Mouse (Mus musculus): ENCODE measurements around the gene Acot12. TPM values are rescaled to one million over a fixed set of nuclear protein-coding genes. Genes with fewer than 3 reads are reported as not detected.

Gene Acot12
- total RNA-seq (2012; rRNA removed) (not detected in 2 replicates), polyA plus RNA-seq (2012; ENCODE audit: insufficient read depth in 1 of 2, insufficient read length in 2 of 2, low read depth in 1 of 2, low replicate concordance in 2 of 2, missing spikeins in 1 of 2) (under 1 TPM in 1 of 2 experiments, not detected in 1; 0.06 TPM)

GRCm38 (mm10) chr13:91741280-91742047 is at the start of gene Acot12:
TSS of gene Acot12 (plus strand) at chr13:91741512.
- Histone ChIP-seq H3K9me3 (replicated peaks; ENCODE audit: insufficient read depth, low read length) (no peaks in the 10 kb centered on the region), H3K79me2 (ENCODE audit: control insufficient read depth, insufficient read depth, low read length, poor library complexity) (no peaks in the 10 kb centered on the region), H3K27me3 (ENCODE audit: control insufficient read depth in 1 of 2, insufficient read depth in 2 of 2, low read length in 2 of 2) (no peaks in the 10 kb centered on the region), H3K36me3 (ENCODE audit: control insufficient read depth in 1 of 2, insufficient read depth in 2 of 2, low read length in 2 of 2) (peaks cover 0 to 13% of the 10 kb centered on the region in 2 experiments; a peak in 2 of 4 replicates), H3K9ac (ENCODE audit: control insufficient read depth, low read depth, low read length, poor library complexity, severe bottlenecking) (no peak within 1 kb of the TSS), H3K27ac (ENCODE audit: control insufficient read depth, low read depth, low read length) (no peak within 1 kb of the TSS), H3K4me3 (ENCODE audit: control insufficient read depth in 1 of 2, insufficient read depth in 1 of 2, low read depth in 2 of 2, low read length in 2 of 2) (no peak within 1 kb of the TSS), H3K4me1 (ENCODE audit: control insufficient read depth in 1 of 2, insufficient read depth in 2 of 2, low read length in 2 of 2) (peaks cover 6 to 7% of the 10 kb centered on the region in 2 experiments)
- no peak for DNase-seq (ENCODE audit: low read depth, low spot score)
- TF ChIP-seq CHD1 (IDR thresholded peaks at IDR 0.05; ENCODE audit: low read depth, low read length) (no peak), GATA1 (IDR thresholded peaks at IDR 0.05; ENCODE audit: low read depth, low read length) (no peak), EP300 (IDR thresholded peaks at IDR 0.05; ENCODE audit: low read depth in 1 of 2, low read length in 2 of 2) (no peak), GABPA (IDR thresholded peaks at IDR 0.05; ENCODE audit: low read depth, low read length) (no peak), POLR2AphosphoS5 (IDR thresholded peaks at IDR 0.05; ENCODE audit: borderline replicate concordance, low read depth, low read length) (no peak), MXI1 (IDR thresholded peaks at IDR 0.05; ENCODE audit: low read depth, low read length) (no peak), UBTF (IDR thresholded peaks at IDR 0.05; ENCODE audit: borderline replicate concordance, insufficient read depth, low read depth, low read length) (no peak), TAL1 (IDR thresholded peaks at IDR 0.05; ENCODE audit: low read length) (no peak), TCF12 (IDR thresholded peaks at IDR 0.05; ENCODE audit: low read depth, low read length) (no peak), HCFC1 (IDR thresholded peaks at IDR 0.05; ENCODE audit: low read depth, low read length) (no peak), MEF2A (IDR thresholded peaks at IDR 0.05; ENCODE audit: extremely low read depth, insufficient replicate concordance, low read depth, low read length, poor library complexity, severe bottlenecking) (no peak), RCOR1 (IDR thresholded peaks at IDR 0.05; ENCODE audit: low read depth, low read length) (no peak), MAFK (IDR thresholded peaks at IDR 0.05; ENCODE audit: borderline replicate concordance, low read depth, low read length) (no peak), MAZ (IDR thresholded peaks at IDR 0.05; ENCODE audit: low read depth, low read length) (no peak), CTCF (IDR thresholded peaks at IDR 0.05 in 2 of 3, conservative IDR thresholded peaks at IDR 0.05 in 1 of 3; ENCODE audit: control insufficient read depth in 1 of 3, insufficient read depth in 1 of 3, low read depth in 2 of 3, low read length in 3 of 3, poor library complexity in 1 of 3, severe bottlenecking in 1 of 3) (no peak)

- Histone ChIP-seq H3K79me2 (ENCODE audit: control insufficient read depth, insufficient read depth, low read length, poor library complexity) (no peaks in the 10 kb centered on the region), H3K27me3 (ENCODE audit: control insufficient read depth in 1 of 2, insufficient read depth in 2 of 2, low read length in 2 of 2) (no peaks in the 10 kb centered on the region), H3K4me1 (ENCODE audit: control insufficient read depth in 1 of 2, insufficient read depth in 2 of 2, low read length in 2 of 2) (no peaks in the 10 kb centered on the region; a peak in 2 of 4 replicates), H3K9ac (ENCODE audit: control insufficient read depth, low read depth, low read length, poor library complexity, severe bottlenecking) (no peak overlapping the region), H3K4me3 (ENCODE audit: control insufficient read depth in 1 of 2, insufficient read depth in 1 of 2, low read depth in 2 of 2, low read length in 2 of 2) (no peak overlapping the region), H3K9me3 (replicated peaks; ENCODE audit: insufficient read depth, low read length) (no peaks in the 10 kb centered on the region), H3K27ac (ENCODE audit: control insufficient read depth, low read depth, low read length) (no peak overlapping the region), H3K36me3 (ENCODE audit: control insufficient read depth in 1 of 2, insufficient read depth in 2 of 2, low read length in 2 of 2) (no peaks in the 10 kb centered on the region)
- DNase-seq (ENCODE audit: low read depth, low spot score), result no peak
- no peak for TF ChIP-seq POLR2AphosphoS5 (IDR thresholded peaks at IDR 0.05; ENCODE audit: borderline replicate concordance, low read depth, low read length)
- no peak for TF ChIP-seq POLR2A (IDR thresholded peaks at IDR 0.05; ENCODE audit: control insufficient read depth in 1 of 2, insufficient read depth in 1 of 2, low read depth in 1 of 2, low read length in 2 of 2, poor library complexity in 1 of 2)
- TF ChIP-seq TAL1 (IDR thresholded peaks at IDR 0.05; ENCODE audit: low read length), result no peak
- TF ChIP-seq TCF12 (IDR thresholded peaks at IDR 0.05; ENCODE audit: low read depth, low read length), result no peak
- TF ChIP-seq ELF1 (IDR thresholded peaks at IDR 0.05; ENCODE audit: low read depth, low read length), result no peak
- no peak for TF ChIP-seq RAD21 (IDR thresholded peaks at IDR 0.05; ENCODE audit: low read depth, low read length)
- no peak for TF ChIP-seq CHD2 (IDR thresholded peaks at IDR 0.05; ENCODE audit: low read length)
- no peak for TF ChIP-seq ETS1 (IDR thresholded peaks at IDR 0.05; ENCODE audit: low read depth, low read length)
- TF ChIP-seq MEF2A (IDR thresholded peaks at IDR 0.05; ENCODE audit: extremely low read depth, insufficient replicate concordance, low read depth, low read length, poor library complexity, severe bottlenecking), result no peak
- TF ChIP-seq GABPA (IDR thresholded peaks at IDR 0.05; ENCODE audit: low read depth, low read length), result no peak
- TF ChIP-seq SIN3A (IDR thresholded peaks at IDR 0.05; ENCODE audit: low read length), result no peak
- no peak for TF ChIP-seq NELFE (IDR thresholded peaks at IDR 0.05; ENCODE audit: low read depth, low read length)
Observed at GRCm38 (mm10) chr13:91693615-91694014, 47.7 kb upstream of the Acot12 start.

Measured in MEL (cell line).